Mouse (Mus musculus): ENCODE results near the gene Gm49320. TPM values are rescaled to one million over a fixed set of nuclear protein-coding genes. Genes with fewer than 3 reads are reported as not detected.

Gene Gm49320
- 0.64 and 1.7 TPM in 2 replicates for polyA plus RNA-seq (2012; rRNA removed)

GRCm38 (mm10) chr8:4238434-4239192, at the start of gene Gm49320, which contains the start of gene Map2k7:
TSS of gene Gm49320 (plus strand) at chr8:4238865.
TSS of gene Map2k7 (plus strand) at chr8:4238740.
- peak within 1 kb of the TSS; percentile 95 for H3K27ac ChIP-seq (ENCODE audit: control insufficient read depth, insufficient read depth, low read depth, low read length)
- H3K4me1 ChIP-seq (ENCODE audit: control insufficient read depth, insufficient read depth, low read length): peaks cover 3% of the 10 kb centered on the region; the same call in 1 of the 2 replicates
- TF ChIP-seq CTCF (IDR thresholded peaks at IDR 0.05; ENCODE audit: control insufficient read depth, insufficient read depth, insufficient replicate concordance, low read depth, low read length) (no peak; the same call in 1 of the 2 replicates), POLR2A (IDR thresholded peaks at IDR 0.05; ENCODE audit: control insufficient read depth, low read depth, low read length) (peak; percentile 45; the same call in 1 of the 2 replicates)
- no peaks in the 10 kb centered on the region for H3K27me3 ChIP-seq (ENCODE audit: control insufficient read depth, insufficient read depth, low read length)
- H3K36me3 ChIP-seq (ENCODE audit: control insufficient read depth, insufficient read depth, low read length): no peaks in the 10 kb centered on the region
- peak within 1 kb of the TSS; percentile 96 for H3K4me3 ChIP-seq (ENCODE audit: control insufficient read depth, low read depth, low read length)

GRCm38 (mm10) chr8:4189031-4189722, 49.5 kb upstream of the Gm49320 start:
- Histone ChIP-seq H3K4me3 (ENCODE audit: control insufficient read depth, low read depth, low read length) (no peak overlapping the region), H3K27me3 (ENCODE audit: control insufficient read depth, insufficient read depth, low read length) (no peaks in the 10 kb centered on the region), H3K27ac (ENCODE audit: control insufficient read depth, insufficient read depth, low read depth, low read length) (no peak overlapping the region), H3K36me3 (ENCODE audit: control insufficient read depth, insufficient read depth, low read length) (no peaks in the 10 kb centered on the region; the same call in none of the 2 replicates), H3K4me1 (ENCODE audit: control insufficient read depth, insufficient read depth, low read length) (peaks cover 6% of the 10 kb centered on the region)
- no peak for TF ChIP-seq POLR2A (IDR thresholded peaks at IDR 0.05; ENCODE audit: control insufficient read depth, low read depth, low read length)
- no peak for TF ChIP-seq CTCF (IDR thresholded peaks at IDR 0.05; ENCODE audit: control insufficient read depth, insufficient read depth, insufficient replicate concordance, low read depth, low read length)

- Histone ChIP-seq H3K4me3 (ENCODE audit: control insufficient read depth, low read depth, low read length) (no peak overlapping the region), H3K27me3 (ENCODE audit: control insufficient read depth, insufficient read depth, low read length) (no peaks in the 10 kb centered on the region), H3K36me3 (ENCODE audit: control insufficient read depth, insufficient read depth, low read length) (no peaks in the 10 kb centered on the region; the same call in none of the 2 replicates), H3K27ac (ENCODE audit: control insufficient read depth, insufficient read depth, low read depth, low read length) (no peak overlapping the region), H3K4me1 (ENCODE audit: control insufficient read depth, insufficient read depth, low read length) (peaks cover 6% of the 10 kb centered on the region)
- TF ChIP-seq CTCF (IDR thresholded peaks at IDR 0.05; ENCODE audit: control insufficient read depth, insufficient read depth, insufficient replicate concordance, low read depth, low read length) (no peak), POLR2A (IDR thresholded peaks at IDR 0.05; ENCODE audit: control insufficient read depth, low read depth, low read length) (no peak)
Measured at GRCm38 (mm10) chr8:4192305-4192704, 46.4 kb upstream of the Gm49320 start.

DNA sequence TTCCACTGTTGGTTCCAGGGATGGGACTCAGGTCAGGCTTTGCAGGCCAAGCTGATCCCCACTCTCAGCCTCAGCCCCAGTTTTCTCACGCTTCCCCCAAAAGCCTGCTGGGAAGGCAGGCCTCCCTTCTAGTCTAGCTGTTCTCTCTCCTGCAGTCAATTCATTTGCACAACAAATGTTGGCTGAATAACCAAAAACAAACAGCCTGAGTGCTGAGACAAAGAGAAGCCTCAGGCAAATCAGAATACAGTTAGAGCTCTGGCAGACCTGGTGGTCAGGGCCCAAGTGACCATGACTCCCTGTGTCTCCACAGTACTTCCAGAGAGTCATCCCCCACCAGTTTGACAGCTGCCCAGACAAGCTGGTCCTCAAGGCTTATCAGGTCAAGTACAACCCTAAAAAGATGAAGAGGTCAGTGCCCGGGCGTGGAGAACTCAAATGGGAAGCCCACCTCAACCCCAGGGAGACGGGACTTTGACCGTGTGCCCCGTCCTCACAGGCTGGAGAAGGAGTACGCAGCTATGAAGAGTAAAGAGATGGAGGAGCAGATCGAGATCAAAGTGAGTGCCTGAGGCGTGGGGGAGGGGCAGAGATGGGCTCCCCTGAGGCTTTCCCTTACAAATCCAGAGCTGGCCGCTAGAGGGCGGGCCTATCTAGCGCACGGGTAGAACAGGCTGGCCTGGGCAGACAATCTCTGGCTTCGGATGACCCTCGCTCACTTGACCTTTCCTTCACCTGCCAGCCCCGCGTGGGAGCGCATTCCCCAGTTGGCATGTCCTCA, 45.7 kb upstream of the Gm49320 start:
- no peak overlapping the region for H3K27ac ChIP-seq (ENCODE audit: control insufficient read depth, insufficient read depth, low read depth, low read length)
- H3K4me3 ChIP-seq (ENCODE audit: control insufficient read depth, low read depth, low read length): no peak overlapping the region
- H3K4me1 ChIP-seq (ENCODE audit: control insufficient read depth, insufficient read depth, low read length): peaks cover 6% of the 10 kb centered on the region
- no peaks in the 10 kb centered on the region; the same call in 1 of the 2 replicates for H3K36me3 ChIP-seq (ENCODE audit: control insufficient read depth, insufficient read depth, low read length)
- peak; percentile 74 for TF ChIP-seq CTCF (IDR thresholded peaks at IDR 0.05; ENCODE audit: control insufficient read depth, insufficient read depth, insufficient replicate concordance, low read depth, low read length)
- TF ChIP-seq POLR2A (IDR thresholded peaks at IDR 0.05; ENCODE audit: control insufficient read depth, low read depth, low read length): no peak
- H3K27me3 ChIP-seq (ENCODE audit: control insufficient read depth, insufficient read depth, low read length): no peaks in the 10 kb centered on the region

DNA sequence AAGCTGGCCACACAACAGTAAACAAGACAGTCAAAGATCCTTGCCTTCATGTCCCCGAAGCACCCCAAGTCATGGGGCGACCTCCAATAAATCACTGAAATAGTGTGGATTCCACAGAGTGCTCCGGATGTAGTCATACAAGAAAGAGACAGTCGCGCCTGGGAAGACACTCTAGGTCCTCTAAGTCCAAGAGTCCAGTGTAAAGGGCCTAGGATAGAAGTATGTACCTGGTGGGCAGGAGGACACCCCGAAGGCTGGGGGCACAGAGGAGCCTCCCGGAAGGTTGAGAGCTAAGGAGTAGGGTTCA, 45.1 kb upstream of the Gm49320 start:
- Histone ChIP-seq H3K4me3 (ENCODE audit: control insufficient read depth, low read depth, low read length) (no peak overlapping the region), H3K27ac (ENCODE audit: control insufficient read depth, insufficient read depth, low read depth, low read length) (no peak overlapping the region), H3K27me3 (ENCODE audit: control insufficient read depth, insufficient read depth, low read length) (no peaks in the 10 kb centered on the region), H3K36me3 (ENCODE audit: control insufficient read depth, insufficient read depth, low read length) (no peaks in the 10 kb centered on the region; the same call in 1 of the 2 replicates), H3K4me1 (ENCODE audit: control insufficient read depth, insufficient read depth, low read length) (peaks cover 6% of the 10 kb centered on the region)
- TF ChIP-seq CTCF (IDR thresholded peaks at IDR 0.05; ENCODE audit: control insufficient read depth, insufficient read depth, insufficient replicate concordance, low read depth, low read length) (no peak), POLR2A (IDR thresholded peaks at IDR 0.05; ENCODE audit: control insufficient read depth, low read depth, low read length) (no peak)

DNA sequence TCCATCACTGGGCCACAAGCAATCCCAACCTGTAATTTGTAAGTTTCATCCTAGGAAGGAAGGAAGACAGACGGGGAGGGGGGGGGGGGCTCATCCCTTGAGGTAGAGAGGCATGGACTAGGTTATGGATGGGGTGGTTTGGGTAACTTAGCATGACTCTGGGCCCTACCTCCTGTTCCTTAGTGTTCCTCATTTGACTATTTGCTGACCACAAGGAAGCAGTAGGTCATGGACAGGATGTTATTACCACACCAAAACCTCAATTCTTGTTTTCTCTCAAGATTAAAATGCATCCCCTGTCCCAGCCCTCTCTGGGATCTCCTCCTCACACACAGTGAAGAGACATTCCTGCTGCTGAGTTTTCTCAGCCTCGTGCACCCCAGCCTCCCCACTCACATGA, 37.3 kb upstream of the Gm49320 start:
- TF ChIP-seq POLR2A (IDR thresholded peaks at IDR 0.05; ENCODE audit: control insufficient read depth, low read depth, low read length) (no peak), CTCF (IDR thresholded peaks at IDR 0.05; ENCODE audit: control insufficient read depth, insufficient read depth, insufficient replicate concordance, low read depth, low read length) (no peak)
- Histone ChIP-seq H3K27ac (ENCODE audit: control insufficient read depth, insufficient read depth, low read depth, low read length) (no peak overlapping the region), H3K36me3 (ENCODE audit: control insufficient read depth, insufficient read depth, low read length) (no peaks in the 10 kb centered on the region), H3K4me1 (ENCODE audit: control insufficient read depth, insufficient read depth, low read length) (peaks cover 15% of the 10 kb centered on the region), H3K4me3 (ENCODE audit: control insufficient read depth, low read depth, low read length) (no peak overlapping the region), H3K27me3 (ENCODE audit: control insufficient read depth, insufficient read depth, low read length) (no peaks in the 10 kb centered on the region)

Data from testis, adult 2 months (tissue).